Mouse (Mus musculus) mature B cell (primary cell): Measurements from ENCODE around the gene Acot7.
"Not testable (repeated sequence)": the region's sequence is repeated elsewhere in the genome, so short reads cannot be mapped to it uniquely, and the experiment has no call there.

ENCODE experiments used
- in situ Hi-C: fragments of 300-500 bp; cut with MboI; formaldehyde crosslinking; loops from 2 replicates; pipeline ENCODE4 v1.14.3; 2019

Gene Acot7

GRCm38 (mm10) chr4:152206199-152206598, 28.3 kb downstream of the Acot7 start:
- in situ Hi-C loops: no loop called here

GRCm38 (mm10) chr4:152209623-152210022, 31.7 kb downstream of the Acot7 start:
- in situ Hi-C loops: loop anchor here (5.0 kb wide), 1 partner anchor 32 kb away; the partner anchor contains the start of gene Acot7

GRCm38 (mm10) chr4:152212091-152212505, 34.2 kb downstream of the Acot7 start:
- in situ Hi-C loops: loop anchor here (5.0 kb wide), 1 partner anchor 35 kb away; the partner anchor contains the start of gene Acot7

- in situ Hi-C loops: loop anchor here (5.0 kb wide), 1 partner anchor 35 kb away; the partner anchor contains the start of gene Acot7
These were observed 34.6 kb downstream of the Acot7 start for GRCm38 (mm10) chr4:152212531-152212930.

- in situ Hi-C loops: loop anchor here (5.0 kb wide), 1 partner anchor 36 kb away; the partner anchor contains the start of gene Acot7
These were observed 35.0 kb downstream of the Acot7 start for GRCm38 (mm10) chr4:152212974-152213373.

GRCm38 (mm10) chr4:152213760-152214480, 36.0 kb downstream of the Acot7 start:
- in situ Hi-C loops: loop anchor here (5.0 kb wide), 1 partner anchor 37 kb away; the partner anchor contains the start of gene Acot7

- in situ Hi-C loops: loop anchor here (5.0 kb wide), 1 partner anchor 38 kb away; the partner anchor contains the start of gene Acot7
These were observed 37.0 kb downstream of the Acot7 start for GRCm38 (mm10) chr4:152214871-152215415.

GRCm38 (mm10) chr4:152219591-152219990, 41.7 kb downstream of the Acot7 start:
- in situ Hi-C loops: no loop called here

GRCm38 (mm10) chr4:152220771-152221410, 43.0 kb downstream of the Acot7 start:
- in situ Hi-C loops: no loop called here

- in situ Hi-C loops: no loop called here
These were observed 43.5 kb downstream of the Acot7 start for GRCm38 (mm10) chr4:152221411-152221887.

GRCm38 (mm10) chr4:152222111-152222510, 44.2 kb downstream of the Acot7 start:
- in situ Hi-C loops: no loop called here

GRCm38 (mm10) chr4:152222513-152222912, 44.6 kb downstream of the Acot7 start:
- in situ Hi-C loops: no loop called here

GRCm38 (mm10) chr4:152224156-152224555, 46.2 kb downstream of the Acot7 start:
- in situ Hi-C loops: no loop called here

- in situ Hi-C loops: no loop called here
These were observed 49.1 kb downstream of the Acot7 start for GRCm38 (mm10) chr4:152226901-152227486.

GRCm38 (mm10) chr4:152227749-152228527, 50.0 kb downstream of the Acot7 start:
- in situ Hi-C loops: no loop called here

GRCm38 (mm10) chr4:152230331-152230730, 52.4 kb downstream of the Acot7 start:
- in situ Hi-C loops: not testable (repeated sequence)

- in situ Hi-C loops: no loop called here
These were observed 53.4 kb downstream of the Acot7 start for GRCm38 (mm10) chr4:152231326-152231725.

- in situ Hi-C loops: no loop called here
These were observed 54.5 kb downstream of the Acot7 start for GRCm38 (mm10) chr4:152232411-152232903.

GRCm38 (mm10) chr4:152239974-152240373, 62.0 kb downstream of the Acot7 start:
- in situ Hi-C loops: no loop called here

- in situ Hi-C loops: no loop called here
These were observed 65.4 kb downstream of the Acot7 start for GRCm38 (mm10) chr4:152243241-152243891.
